In the genomic region with DNA sequence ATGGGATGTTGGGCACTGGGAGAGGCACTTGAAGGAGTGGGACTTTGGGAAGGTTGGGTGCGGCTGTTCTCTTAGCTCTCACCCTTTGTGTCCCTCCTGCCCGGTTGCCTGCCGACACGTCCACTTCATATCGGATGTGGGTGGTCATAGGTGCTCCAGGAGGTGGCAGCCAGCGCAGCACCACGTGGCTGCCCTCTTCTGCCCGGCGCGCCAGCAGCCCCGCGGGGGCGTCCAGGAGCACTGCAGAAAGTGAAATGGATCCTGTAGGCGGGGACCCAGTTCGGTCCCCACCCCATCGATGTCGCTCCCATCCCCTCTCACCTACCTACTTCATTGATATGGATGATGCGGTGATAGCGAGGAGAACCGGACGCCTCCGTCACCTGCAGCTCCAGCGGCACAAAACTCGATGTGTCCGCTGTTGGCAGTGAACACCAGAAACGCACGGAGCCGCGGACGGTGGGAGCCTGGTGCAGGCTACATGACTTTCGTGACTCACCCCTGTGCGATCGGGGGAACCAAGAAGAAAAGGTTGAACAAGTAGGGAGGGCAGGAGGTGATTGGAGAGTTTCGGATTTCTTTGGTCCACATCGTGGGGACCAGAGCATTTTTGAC, we compare ENCODE assay signal across 8 mouse cellular contexts. TPM values are rescaled to one million over a fixed set of nuclear protein-coding genes. Genes with fewer than 3 reads are reported as not detected.
DNase-seq lines count a peak whose midpoint lies in the region; ATAC-seq and TF ChIP-seq lines count a peak whose summit lies in the region.

No protein-coding gene starts in this region.

- no peak overlapping the region for H3K9ac ChIP-seq in midbrain, postnatal 0 days (replicated peaks; ENCODE audit: low read length, poor library complexity, severe bottlenecking)

- peak overlapping the region; percentile 74 for H3K4me2 ChIP-seq in midbrain, postnatal 0 days (ENCODE audit: low read depth, low read length, poor library complexity, severe bottlenecking)

- H3K36me3 ChIP-seq in erythroblast, embryonic 14.5 days (ENCODE audit: control insufficient read depth) = peaks cover 67% of the 10 kb centered on the region
- no peaks in the 10 kb centered on the region; the same call in 1 of the 2 replicates for H3K36me3 ChIP-seq in midbrain, postnatal 0 days (ENCODE audit: insufficient read depth, low read length)

- H3K9me3 ChIP-seq in erythroblast, embryonic 14.5 days (ENCODE audit: control insufficient read depth, low read length) = no peaks in the 10 kb centered on the region
- H3K9me3 ChIP-seq in midbrain, postnatal 0 days (ENCODE audit: low read length) = no peaks in the 10 kb centered on the region

- no peak for ATAC-seq in midbrain, postnatal 0 days (ENCODE audit: low FRiP score)

- 2% methylated on average over 35 of the region's 35 CpGs for WGBS in midbrain, postnatal 0 days

- peak; percentile 21 for DNase-seq in retina, postnatal 1 day
- no peak for DNase-seq in retina, embryonic 14.5 days (ENCODE audit: low spot score)
- peak; percentile 19 for DNase-seq in kidney, postnatal 14 days
- DNase-seq in midbrain, postnatal 0 days (ENCODE audit: low spot score) = no peak
- DNase-seq in gastrocnemius, postnatal 14 days = no peak
- DNase-seq in ovary, postnatal 10 days (ENCODE audit: low spot score) = no peak
- no peak for DNase-seq in right cerebral cortex, postnatal 10 days (ENCODE audit: low spot score in 2 of 2)

- no peak overlapping the region for H3K27ac ChIP-seq in midbrain, postnatal 0 days (ENCODE audit: low read depth, low read length)

- H3K4me3 ChIP-seq in erythroblast, embryonic 14.5 days (replicated peaks) = peak overlapping the region; percentile 99
- H3K4me3 ChIP-seq in midbrain, postnatal 0 days (ENCODE audit: low read depth, low read length) = peak overlapping the region; percentile 35

- peaks cover 5% of the 10 kb centered on the region; the same call in 1 of the 2 replicates for H3K27me3 ChIP-seq in erythroblast, embryonic 14.5 days (ENCODE audit: control insufficient read depth)
- H3K27me3 ChIP-seq in midbrain, postnatal 0 days (ENCODE audit: insufficient read depth, low read length) = peaks cover 23% of the 10 kb centered on the region

- peaks cover 73% of the 10 kb centered on the region for H3K4me1 ChIP-seq in erythroblast, embryonic 14.5 days (ENCODE audit: control insufficient read depth)
- H3K4me1 ChIP-seq in midbrain, postnatal 0 days (ENCODE audit: insufficient read depth, low read length) = peaks cover 16% of the 10 kb centered on the region; the same call in 1 of the 2 replicates

- TF ChIP-seq CTCF in midbrain, postnatal 0 days (IDR thresholded peaks at IDR 0.05) = no peak

- intact Hi-C loops in gastrocnemius, postnatal 14 days (cut with DNase I; ENCODE audit: low total_unique reads) = no loop called here

RNA-seq across cellular contexts. Expression of a gene that starts 1.8 kb away (rescaled TPM):
- polyA plus RNA-seq in erythroblast, embryonic 14.5 days (2012) = 80.2 and 112 TPM in 2 replicates
- 2.7 TPM in 1 of 2 replicates, not detected in the other for total RNA-seq in midbrain, postnatal 0 days (2014; rRNA removed)
- 1.7 and 1.9 TPM in 2 replicates for polyA plus RNA-seq in midbrain, postnatal 0 days (2015; fragmentation: Nextera tagmentation; extraction: Ambion mirVana)
- total RNA-seq in gastrocnemius, postnatal 14 days (2021) = 1 to 10 TPM; 1.3 to 2.2 TPM

RNA-seq across cellular contexts. Expression of a gene that starts 5.9 kb away (rescaled TPM):
- 0.32 and 0.37 TPM in 2 replicates for polyA plus RNA-seq in erythroblast, embryonic 14.5 days (2012)
- total RNA-seq in midbrain, postnatal 0 days (2014; rRNA removed) = 33.7 and 38.6 TPM in 2 replicates
- polyA plus RNA-seq in midbrain, postnatal 0 days (2015; fragmentation: Nextera tagmentation; extraction: Ambion mirVana) = 7.1 and 8.0 TPM in 2 replicates
- total RNA-seq in gastrocnemius, postnatal 14 days (2021) = 1 to 10 TPM; 2.7 to 3.6 TPM

RNA-seq across cellular contexts. Expression of a gene that starts 24.6 kb away (rescaled TPM):
- polyA plus RNA-seq in erythroblast, embryonic 14.5 days (2012) = 0.05 and 0.06 TPM in 2 replicates
- 129 and 165 TPM in 2 replicates for total RNA-seq in midbrain, postnatal 0 days (2014; rRNA removed)
- polyA plus RNA-seq in midbrain, postnatal 0 days (2015; fragmentation: Nextera tagmentation; extraction: Ambion mirVana) = 129 and 136 TPM in 2 replicates
- total RNA-seq in gastrocnemius, postnatal 14 days (2021) = 1 to 10 TPM; 1.4 TPM

RNA-seq across cellular contexts. Expression of a gene that starts 27.8 kb away (rescaled TPM):
- 0.01 TPM in 1 of 2 replicates, not detected in the other for polyA plus RNA-seq in erythroblast, embryonic 14.5 days (2012)
- total RNA-seq in midbrain, postnatal 0 days (2014; rRNA removed) = 0.76 and 2.8 TPM in 2 replicates
- 0.85 and 1.1 TPM in 2 replicates for polyA plus RNA-seq in midbrain, postnatal 0 days (2015; fragmentation: Nextera tagmentation; extraction: Ambion mirVana)
- total RNA-seq in gastrocnemius, postnatal 14 days (2021) = under 1 TPM; 0.18 to 0.21 TPM

RNA-seq across cellular contexts. Expression of a gene that starts 34.1 kb away (rescaled TPM):
- 0.10 TPM in 2 replicates for polyA plus RNA-seq in erythroblast, embryonic 14.5 days (2012)
- total RNA-seq in midbrain, postnatal 0 days (2014; rRNA removed) = 32.1 and 50.9 TPM in 2 replicates
- polyA plus RNA-seq in midbrain, postnatal 0 days (2015; fragmentation: Nextera tagmentation; extraction: Ambion mirVana) = 44.2 and 50.1 TPM in 2 replicates
- 10 to 100 TPM; 13.7 to 14.2 TPM for total RNA-seq in gastrocnemius, postnatal 14 days (2021)

Comparison
In these comparisons a context has a peak if more than half of its experiments do, and no peak if none do; other contexts are left out.
1. DNase-seq: peak in retina, postnatal 1 day (single experiment) and kidney, postnatal 14 days (single experiment); none in retina, embryonic 14.5 days (single experiment), midbrain, postnatal 0 days (single experiment), gastrocnemius, postnatal 14 days (single experiment), ovary, postnatal 10 days (single experiment) and right cerebral cortex, postnatal 10 days (0 of 2).
2. RNA of a gene that starts 24.6 kb away (total RNA-seq): 129 to 165 TPM in midbrain, postnatal 0 days; 1.4 TPM in gastrocnemius, postnatal 14 days; every median in the first group is over 10 times any median in the second.